Mouse (Mus musculus) effector memory CD4-positive, alpha-beta T cell, adult 5 months (primary cell): Measurements from ENCODE around the gene Aasdhppt. TPM values are rescaled to one million over a fixed set of nuclear protein-coding genes. Genes with fewer than 3 reads are reported as not detected.

Source experiments
- polyA plus RNA-seq: library from polyadenylated mRNA; unstranded; fragments of 100-300 nt; shearing (Covaris generic); gene quantifications from one replicate; pipeline ENCODE4 v1.2.1, GENCODE M21; 2017

The Aasdhppt gene
- polyA plus RNA-seq: 20.4 TPM

DNA sequence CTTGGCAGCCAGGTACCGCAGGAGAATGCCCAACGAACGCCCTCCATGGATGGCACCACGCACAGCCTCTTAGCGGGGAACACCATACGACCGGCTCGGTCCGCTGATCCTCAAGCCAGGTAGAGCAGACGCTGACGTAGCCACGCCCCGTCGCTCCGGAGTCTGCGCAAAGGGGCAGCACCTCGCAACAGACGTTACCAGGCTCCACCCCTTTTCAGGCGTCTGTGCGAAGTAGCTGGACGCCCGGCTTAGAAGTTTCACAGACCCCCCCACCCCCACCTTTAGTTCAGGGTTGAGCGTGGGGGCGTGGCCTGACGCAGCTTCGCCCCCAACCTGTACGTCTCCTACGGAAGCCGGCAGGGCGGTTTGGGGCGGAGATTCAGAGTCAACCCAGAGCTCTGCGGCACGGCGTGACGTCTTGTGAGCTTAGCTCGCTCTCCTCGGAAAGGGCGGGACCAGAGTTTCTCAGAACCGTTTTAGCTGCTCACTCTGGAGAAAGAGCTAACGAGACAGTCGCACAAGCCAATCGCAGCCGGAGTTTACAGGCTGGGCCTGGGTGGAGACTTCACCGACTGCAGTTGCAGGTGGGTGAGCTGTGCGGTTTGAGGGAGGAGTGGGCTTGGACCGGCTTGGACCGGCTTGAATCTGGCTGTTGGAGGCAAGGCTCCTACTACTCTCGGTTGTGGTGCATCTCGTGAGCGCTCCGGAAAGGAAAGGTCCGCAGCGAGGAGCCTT, at the start of gene Aasdhppt, which contains the start of gene Kbtbd3:
TSS of gene Aasdhppt (minus strand) at position 121 of the 735 bp plus-strand sequence.
TSS of gene Kbtbd3 (plus strand) at position 483 of the 735 bp plus-strand sequence.

Other genes with a start within 250 kb of the Aasdhppt start
- gene Kbtbd3, start 362 bp upstream of the Aasdhppt start, polyA plus RNA-seq: 4.2 TPM
- 10.7 TPM for gene Msantd4, start 67.1 kb upstream of the Aasdhppt start, polyA plus RNA-seq